Mouse (Mus musculus) limb, embryonic 12.5 days (tissue): ENCODE results near the gene Tmem104. TPM values are rescaled to one million over a fixed set of nuclear protein-coding genes. Genes with fewer than 3 reads are reported as not detected.
A peak's percentile ranks its signal among the peaks of the same experiment; 100 is the strongest.

Experiments
- ATAC-seq: fragments of 200-750 bp; cut with Nextera tagmentation; 2 replicates; pipeline ENCODE4 v1.8.0; 2017; ENCODE audit warnings: low read depth, moderate TSS enrichment; ENCODE audit not compliant: insufficient number of reproducible peaks, insufficient read depth, low FRiP score, low TSS enrichment
- H3K27ac ChIP-seq: fragments of 300-500 bp; sonication (generic); 2 replicates; pipeline ENCODE4 v1.5.1; 2016; ENCODE audit warnings: mild to moderate bottlenecking, moderate library complexity
- H3K27me3 ChIP-seq: fragments of 300-500 bp; sonication (generic); 2 replicates; pipeline ENCODE4 v1.6.1; 2016; ENCODE audit warnings: mild to moderate bottlenecking, moderate library complexity
- H3K36me3 ChIP-seq: fragments of 300-500 bp; sonication (generic); 2 replicates; pipeline ENCODE4 v1.6.1; 2016; ENCODE audit warnings: mild to moderate bottlenecking, moderate library complexity
- H3K4me1 ChIP-seq: fragments of 300-500 bp; sonication (generic); replicated peaks from 2 replicates; pipeline ENCODE4 v1.6.1; 2016
- H3K4me2 ChIP-seq: fragments of 300-500 bp; sonication (generic); 2 replicates; pipeline ENCODE4 v1.6.1; 2016; ENCODE audit warnings: mild to moderate bottlenecking, moderate library complexity
- H3K4me3 ChIP-seq: fragments of 300-500 bp; sonication (generic); replicated peaks from 2 replicates; pipeline ENCODE4 v1.5.1; 2016; ENCODE audit warnings: mild to moderate bottlenecking
- H3K9ac ChIP-seq: fragments of 300-500 bp; sonication (generic); replicated peaks from 2 replicates; pipeline ENCODE4 v1.6.1; 2016; ENCODE audit warnings: mild to moderate bottlenecking, moderate library complexity
- H3K9me3 ChIP-seq: fragments of 300-500 bp; sonication (generic); 2 replicates; pipeline ENCODE4 v1.6.1; 2016; ENCODE audit warnings: mild to moderate bottlenecking, moderate library complexity
- WGBS: fragments of 180-500 bp; shearing (Covaris S2); methylation state at CpG from one replicate; pipeline ENCODE4 v1.1.7; 2016; 5-methylcytosine and 5-hydroxymethylcytosine counted together
- polyA plus RNA-seq: library from polyadenylated mRNA; unstranded; fragments of >200 nt; fragmentation: Nextera tagmentation; extraction: Ambion mirVana; gene quantifications from 2 replicates; pipeline ENCODE4 v1.2.1, GENCODE M21; 2016

Gene Tmem104
- 5.8 and 8.2 TPM in 2 replicates for polyA plus RNA-seq

DNA sequence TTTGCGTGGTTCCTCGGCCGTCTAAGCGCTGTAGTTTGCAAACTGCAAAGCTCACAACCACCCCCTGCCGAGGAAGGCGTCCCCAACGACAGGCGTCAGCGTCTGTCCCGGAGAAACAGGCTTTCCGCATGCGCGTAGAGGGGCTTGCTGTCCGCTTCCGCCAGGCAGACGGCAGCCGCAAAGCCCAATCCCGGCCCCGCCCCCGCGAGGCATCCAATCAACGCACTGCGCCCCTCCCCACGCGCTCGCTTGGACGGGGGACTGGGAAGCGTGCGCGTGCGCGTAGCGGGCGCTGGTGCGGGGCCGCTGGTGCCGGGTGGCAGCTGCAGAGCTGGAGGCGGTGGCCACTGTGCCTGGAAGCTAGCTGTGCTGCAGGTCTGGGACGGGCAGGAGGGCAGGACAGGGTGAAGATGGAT, at the start of gene Tmem104:
TSS of gene Tmem104 (plus strand) at position 264 of the 416 bp plus-strand sequence.
- H3K9ac ChIP-seq = peak within 1 kb of the TSS; percentile 66
- peak within 1 kb of the TSS; percentile 64 for H3K27ac ChIP-seq
- ATAC-seq = peak; percentile 87
- H3K4me1 ChIP-seq = peaks cover 20% of the 10 kb centered on the region
- H3K36me3 ChIP-seq = peaks cover 8% of the 10 kb centered on the region; the same call in 1 of the 2 replicates
- no peaks in the 10 kb centered on the region for H3K9me3 ChIP-seq
- no peaks in the 10 kb centered on the region for H3K27me3 ChIP-seq
- peak within 1 kb of the TSS; percentile 61 for H3K4me3 ChIP-seq
- H3K4me2 ChIP-seq = peak within 1 kb of the TSS; percentile 89
- WGBS = 1% methylated on average over 39 of the region's 39 CpGs

DNA sequence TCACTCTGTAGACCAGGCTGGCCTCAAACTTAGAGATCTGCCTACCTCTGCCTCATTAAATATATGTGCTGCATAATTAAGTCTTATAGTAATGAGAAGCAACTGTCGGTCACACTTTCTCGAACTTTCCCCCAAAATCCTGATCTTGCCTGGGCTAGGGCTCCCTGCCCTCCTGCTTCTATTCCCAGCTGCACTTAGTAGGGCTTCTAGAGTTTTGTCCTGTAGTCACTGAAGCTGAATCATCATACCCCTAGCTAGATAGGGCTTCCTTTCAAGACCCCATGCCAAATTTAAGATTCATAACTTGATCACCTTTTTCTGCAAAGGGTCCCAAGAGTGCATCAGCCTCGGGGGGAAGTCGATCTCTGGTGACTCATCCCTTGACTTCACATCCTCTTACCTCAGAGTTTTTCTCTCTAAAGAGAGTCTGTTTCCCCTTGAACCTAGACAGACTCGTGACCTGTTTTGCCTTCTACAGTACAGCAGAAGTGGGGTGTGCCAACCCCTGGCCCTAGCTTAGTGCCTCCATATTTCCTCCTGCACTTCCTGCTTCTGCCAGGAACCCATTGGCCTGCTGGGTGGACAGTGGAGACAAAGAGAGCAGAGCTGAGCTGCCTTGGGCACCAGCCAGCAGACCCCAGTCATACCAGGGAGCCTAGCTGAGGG, 48.6 kb upstream of the Tmem104 start:
- H3K9ac ChIP-seq = 0 out of 2 replicates have a peak overlapping the region, but pooled peaks have one; percentile 12
- H3K27me3 ChIP-seq = no peaks in the 10 kb centered on the region
- WGBS = 78% methylated on average over 5 of the region's 5 CpGs
- no peaks in the 10 kb centered on the region for H3K9me3 ChIP-seq
- H3K4me3 ChIP-seq = no peak overlapping the region
- no peak for ATAC-seq
- H3K27ac ChIP-seq = no peak overlapping the region
- H3K36me3 ChIP-seq = no peaks in the 10 kb centered on the region
- no peak overlapping the region for H3K4me2 ChIP-seq
- no peaks in the 10 kb centered on the region for H3K4me1 ChIP-seq

GRCm38 (mm10) chr11:115141970-115142369, 45.3 kb upstream of the Tmem104 start:
- ATAC-seq = no peak
- 85% methylated on average over 2 of the region's 2 CpGs for WGBS

GRCm38 (mm10) chr11:115147813-115148212, 39.5 kb upstream of the Tmem104 start:
- H3K4me2 ChIP-seq = no peak overlapping the region
- no peak overlapping the region for H3K27ac ChIP-seq
- ATAC-seq = no peak
- no peaks in the 10 kb centered on the region for H3K36me3 ChIP-seq
- H3K9me3 ChIP-seq = peaks cover 4% of the 10 kb centered on the region; the same call in 1 of the 2 replicates
- H3K4me3 ChIP-seq = no peak overlapping the region
- peaks cover 6% of the 10 kb centered on the region; the same call in 1 of the 2 replicates for H3K27me3 ChIP-seq
- 72% methylated on average over 4 of the region's 4 CpGs for WGBS
- H3K4me1 ChIP-seq = peaks cover 16% of the 10 kb centered on the region; the same call in 1 of the 2 replicates
- no peak overlapping the region for H3K9ac ChIP-seq

More at GRCm38 (mm10) chr11:115141970-115142369, 45.3 kb upstream of the Tmem104 start:
- no peaks in the 10 kb centered on the region for H3K9me3 ChIP-seq
- H3K4me3 ChIP-seq = no peak overlapping the region
- H3K27me3 ChIP-seq = no peaks in the 10 kb centered on the region
- H3K27ac ChIP-seq = no peak overlapping the region
- no peak overlapping the region for H3K9ac ChIP-seq
- no peaks in the 10 kb centered on the region for H3K4me1 ChIP-seq
- no peak overlapping the region for H3K4me2 ChIP-seq
- H3K36me3 ChIP-seq = no peaks in the 10 kb centered on the region

DNA sequence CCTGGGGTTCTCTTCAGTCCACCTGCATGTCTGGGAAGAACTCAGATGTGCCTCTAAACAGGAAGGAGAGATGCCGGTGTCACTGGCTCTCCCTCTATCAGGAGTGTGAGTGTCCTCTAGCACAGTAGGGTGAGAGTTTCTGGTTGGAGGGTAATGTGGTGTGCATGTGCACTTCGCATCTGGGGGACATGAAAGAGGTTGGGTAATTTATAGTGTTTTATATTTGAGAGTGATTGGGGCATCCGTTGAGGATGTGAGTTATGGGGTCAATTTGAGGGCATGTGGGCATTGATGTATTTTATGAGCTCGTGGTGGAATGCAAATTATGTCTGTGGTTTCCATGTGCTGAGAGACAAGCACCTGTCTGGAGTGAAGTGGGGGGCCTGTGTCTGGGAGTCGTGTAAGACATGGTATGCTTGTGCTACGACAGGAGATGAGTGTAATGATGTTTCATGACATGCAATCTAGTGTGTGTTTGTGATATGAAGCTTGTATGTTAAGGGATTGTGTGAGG, 36.5 kb upstream of the Tmem104 start:
- H3K9ac ChIP-seq = no peak overlapping the region
- ATAC-seq = no peak
- no peak overlapping the region for H3K4me3 ChIP-seq
- H3K4me1 ChIP-seq = peaks cover 35% of the 10 kb centered on the region
- no peaks in the 10 kb centered on the region for H3K36me3 ChIP-seq
- H3K9me3 ChIP-seq = peaks cover 4% of the 10 kb centered on the region; the same call in 1 of the 2 replicates
- H3K4me2 ChIP-seq = 0 out of 2 replicates have a peak overlapping the region, but pooled peaks have one; percentile 59
- no peak overlapping the region for H3K27ac ChIP-seq
- H3K27me3 ChIP-seq = peaks cover 36% of the 10 kb centered on the region
- 42% methylated on average over 6 of the region's 6 CpGs for WGBS

DNA sequence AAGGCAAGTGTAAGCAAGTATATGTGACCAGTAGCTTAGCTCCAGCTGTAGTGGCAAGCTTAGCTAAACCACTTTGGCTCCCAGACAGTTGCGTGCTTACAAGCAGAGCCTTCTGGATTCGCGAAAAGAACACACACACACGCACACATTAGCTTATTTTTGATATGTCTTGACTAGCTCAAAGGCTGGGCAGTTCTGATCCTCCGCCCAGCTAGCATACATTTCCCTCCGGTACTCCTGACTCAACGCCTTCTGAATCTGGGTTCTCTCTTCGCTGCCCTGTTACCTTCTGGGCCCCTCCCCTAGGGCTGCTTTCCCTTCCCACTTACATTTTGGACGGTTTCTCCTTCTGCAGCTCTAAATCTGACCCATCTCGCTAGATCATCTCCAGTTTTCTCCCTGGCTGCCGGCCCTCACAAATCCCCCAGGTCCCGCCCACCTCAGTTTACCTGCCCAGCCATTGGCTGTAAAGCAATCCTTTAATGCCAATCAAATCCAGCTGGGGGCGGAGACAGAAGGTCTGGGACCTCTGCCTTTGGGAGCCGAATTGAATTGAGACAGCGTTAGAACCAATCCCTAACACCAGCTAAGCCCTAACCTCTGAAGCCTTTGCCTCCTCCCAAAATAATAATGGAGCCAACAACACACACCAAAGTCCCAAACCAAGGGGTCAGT, 35.4 kb upstream of the Tmem104 start:
- Histone ChIP-seq H3K9ac (peak overlapping the region; percentile 52; the same call in 1 of the 2 replicates), H3K27me3 (peaks cover 47% of the 10 kb centered on the region), H3K36me3 (no peaks in the 10 kb centered on the region), H3K27ac (no peak overlapping the region), H3K4me1 (peaks cover 35% of the 10 kb centered on the region), H3K4me2 (peak overlapping the region; percentile 59), H3K9me3 (peaks cover 4% of the 10 kb centered on the region; the same call in 1 of the 2 replicates), H3K4me3 (peak overlapping the region; percentile 38)
- WGBS = 6% methylated on average over 15 of the region's 15 CpGs
- no peak for ATAC-seq

DNA sequence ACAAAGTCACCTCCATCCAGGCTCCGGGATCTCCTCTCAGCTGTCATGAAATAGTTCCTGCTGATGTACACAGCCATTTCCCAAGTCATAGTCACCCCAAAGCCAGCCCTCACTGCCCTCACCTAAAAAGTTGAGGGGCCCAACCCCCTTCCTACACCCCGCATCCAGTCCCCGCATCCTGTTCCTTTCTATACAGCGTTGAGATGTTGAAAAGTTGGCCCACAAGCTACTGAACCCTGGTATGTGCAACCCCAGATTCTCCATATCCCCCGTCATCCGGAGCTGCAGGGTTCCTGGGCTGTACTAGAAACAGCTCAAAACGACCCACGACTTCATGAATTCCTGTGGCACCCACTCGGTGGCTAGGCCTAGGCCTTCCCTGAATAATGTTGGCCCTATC, 34.2 kb upstream of the Tmem104 start:
- no peak overlapping the region for H3K4me3 ChIP-seq

GRCm38 (mm10) chr11:115153699-115154292, 33.5 kb upstream of the Tmem104 start:
- H3K9ac ChIP-seq = peak overlapping the region; percentile 42
- H3K4me3 ChIP-seq = peak overlapping the region; percentile 40
- ATAC-seq = peak; percentile 23; the same call in 1 of the 2 replicates
- no peaks in the 10 kb centered on the region for H3K36me3 ChIP-seq
- H3K27ac ChIP-seq = no peak overlapping the region
- WGBS = 2% methylated on average over 35 of the region's 35 CpGs
- peaks cover 4% of the 10 kb centered on the region; the same call in 1 of the 2 replicates for H3K9me3 ChIP-seq
- peaks cover 52% of the 10 kb centered on the region for H3K27me3 ChIP-seq
- peak overlapping the region; percentile 53 for H3K4me2 ChIP-seq
- H3K4me1 ChIP-seq = peaks cover 46% of the 10 kb centered on the region

More for the DNA sequence above, 34.2 kb upstream of the Tmem104 start:
- 69% methylated on average over 9 of the region's 9 CpGs for WGBS
- Histone ChIP-seq H3K36me3 (no peaks in the 10 kb centered on the region), H3K27me3 (peaks cover 52% of the 10 kb centered on the region), H3K4me1 (peaks cover 41% of the 10 kb centered on the region), H3K9ac (no peak overlapping the region), H3K4me2 (peak overlapping the region; percentile 53), H3K27ac (no peak overlapping the region), H3K9me3 (peaks cover 4% of the 10 kb centered on the region; the same call in 1 of the 2 replicates)
- ATAC-seq = no peak

DNA sequence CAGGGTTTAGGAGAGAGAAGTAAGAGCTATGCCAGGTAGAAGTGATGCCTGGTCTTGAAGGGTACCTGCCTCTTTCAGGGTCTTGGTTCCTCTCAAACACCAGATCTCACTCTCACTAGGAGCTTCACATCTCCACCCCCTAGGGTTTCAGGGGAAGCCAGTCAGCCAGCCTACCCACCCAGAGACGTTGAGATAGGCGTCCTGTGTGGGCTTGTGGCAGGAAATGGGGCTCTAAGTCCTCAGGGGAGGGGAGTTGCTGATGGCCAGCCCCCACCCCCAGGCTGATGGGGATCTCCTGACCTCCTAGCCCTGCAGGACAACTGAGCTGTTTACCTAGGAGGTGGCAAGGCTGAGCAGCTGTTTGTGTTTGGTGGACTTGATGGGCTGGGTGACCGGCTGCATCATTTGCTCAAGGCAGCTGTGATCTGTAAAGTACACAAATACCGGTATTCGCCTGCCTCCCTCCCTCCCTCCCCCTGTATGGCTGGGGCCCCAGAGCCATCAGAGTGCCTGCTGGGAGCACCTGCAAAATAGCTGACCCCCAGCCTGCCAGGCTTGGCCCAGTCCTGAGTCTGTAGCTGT, 32.1 kb upstream of the Tmem104 start:
- Histone ChIP-seq H3K9me3 (no peaks in the 10 kb centered on the region), H3K4me3 (no peak overlapping the region), H3K4me2 (no peak overlapping the region), H3K27ac (no peak overlapping the region), H3K9ac (no peak overlapping the region), H3K4me1 (peaks cover 46% of the 10 kb centered on the region), H3K27me3 (peaks cover 52% of the 10 kb centered on the region), H3K36me3 (no peaks in the 10 kb centered on the region)
- 0% methylated on average over 5 of the region's 5 CpGs for WGBS
- no peak for ATAC-seq

DNA sequence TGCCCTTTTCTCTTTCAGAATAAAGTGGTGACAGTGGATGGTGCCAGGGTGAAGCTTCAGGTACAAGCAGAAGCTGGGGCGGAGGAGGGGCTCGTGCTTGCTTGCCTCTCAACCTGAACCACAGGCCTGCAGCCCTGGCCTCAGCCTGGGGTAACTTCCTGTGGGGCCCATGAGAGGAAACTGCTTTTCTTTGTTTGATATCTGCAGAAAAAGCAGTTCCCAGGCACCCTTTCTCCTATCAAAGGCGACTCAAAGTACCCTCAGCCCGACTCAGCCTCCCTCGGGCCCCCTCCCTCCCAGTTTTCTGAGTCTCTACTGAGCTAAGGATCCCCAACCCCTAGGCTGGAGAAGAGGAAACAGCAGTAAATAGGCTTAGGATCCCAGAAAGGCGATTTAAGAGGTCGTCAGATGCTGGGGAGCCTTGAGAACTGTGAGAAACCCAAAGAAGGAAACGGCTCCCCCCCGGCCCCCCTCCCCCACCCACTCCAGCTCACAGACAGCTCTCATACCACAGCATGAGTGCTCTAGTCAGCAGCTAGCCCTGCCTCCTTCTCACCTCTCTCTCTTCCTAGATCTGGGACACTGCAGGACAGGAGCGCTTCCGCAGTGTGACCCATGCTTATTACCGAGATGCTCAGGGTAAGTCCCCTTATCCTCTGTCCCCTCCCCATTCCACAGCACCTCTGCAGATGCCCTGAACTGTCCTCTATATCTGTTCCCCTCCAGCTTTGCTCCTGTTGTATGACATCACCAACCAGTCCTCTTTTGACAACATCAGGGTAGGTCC, 29.2 kb upstream of the Tmem104 start:
- 28% methylated on average over 12 of the region's 12 CpGs for WGBS
- H3K4me1 ChIP-seq = peaks cover 38% of the 10 kb centered on the region
- H3K27ac ChIP-seq = 0 out of 2 replicates have a peak overlapping the region, but pooled peaks have one; percentile 20
- no peaks in the 10 kb centered on the region for H3K9me3 ChIP-seq
- ATAC-seq = no peak
- no peak overlapping the region for H3K4me3 ChIP-seq
- H3K36me3 ChIP-seq = no peaks in the 10 kb centered on the region
- H3K9ac ChIP-seq = peak overlapping the region; percentile 23; the same call in 1 of the 2 replicates
- peaks cover 54% of the 10 kb centered on the region for H3K27me3 ChIP-seq
- H3K4me2 ChIP-seq = peak overlapping the region; percentile 11; the same call in 1 of the 2 replicates
